Mouse (Mus musculus) CD4-positive, CD25-positive, alpha-beta regulatory T cell, adult 2 months (primary cell): ENCODE results near the gene Pecam1.
"Not testable (repeated sequence)": the region's sequence is repeated elsewhere in the genome, so short reads cannot be mapped to it uniquely, and the experiment has no call there.

Source experiments
- DNase-seq: peaks from one replicate; pipeline ENCODE4 v3.0.0-alpha.2; 2012; ENCODE audit warnings: low read depth, low spot score

Gene Pecam1

GRCm38 (mm10) chr11:106729656-106730055 lies 20.8 kb downstream of the Pecam1 start:
- DNase-seq: no peak

GRCm38 (mm10) chr11:106728402-106729366 lies 21.7 kb downstream of the Pecam1 start:
- DNase-seq: no peak

DNA sequence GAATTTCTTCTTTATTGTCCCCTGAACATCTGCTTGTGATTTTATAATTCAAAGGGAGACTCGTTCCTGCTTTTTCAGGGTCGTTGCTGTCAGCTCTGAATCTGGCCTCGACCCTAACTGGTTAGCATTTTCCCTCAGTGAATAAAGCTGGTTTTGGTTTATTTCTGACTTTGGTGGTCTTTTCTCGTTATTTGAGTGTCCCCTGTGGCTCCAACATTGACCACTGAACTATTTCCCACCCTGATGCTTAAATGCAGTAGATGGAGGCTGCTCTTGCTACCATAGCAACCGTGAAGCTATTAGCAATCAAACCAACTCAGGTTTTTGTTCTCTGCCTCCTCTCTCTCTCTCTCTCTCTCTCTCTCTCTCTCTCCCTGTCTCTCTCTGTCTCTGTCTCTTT lies 22.5 kb downstream of the Pecam1 start:
- DNase-seq: no peak

GRCm38 (mm10) chr11:106724916-106725235 lies 25.6 kb downstream of the Pecam1 start:
- not testable (repeated sequence) for DNase-seq

DNA sequence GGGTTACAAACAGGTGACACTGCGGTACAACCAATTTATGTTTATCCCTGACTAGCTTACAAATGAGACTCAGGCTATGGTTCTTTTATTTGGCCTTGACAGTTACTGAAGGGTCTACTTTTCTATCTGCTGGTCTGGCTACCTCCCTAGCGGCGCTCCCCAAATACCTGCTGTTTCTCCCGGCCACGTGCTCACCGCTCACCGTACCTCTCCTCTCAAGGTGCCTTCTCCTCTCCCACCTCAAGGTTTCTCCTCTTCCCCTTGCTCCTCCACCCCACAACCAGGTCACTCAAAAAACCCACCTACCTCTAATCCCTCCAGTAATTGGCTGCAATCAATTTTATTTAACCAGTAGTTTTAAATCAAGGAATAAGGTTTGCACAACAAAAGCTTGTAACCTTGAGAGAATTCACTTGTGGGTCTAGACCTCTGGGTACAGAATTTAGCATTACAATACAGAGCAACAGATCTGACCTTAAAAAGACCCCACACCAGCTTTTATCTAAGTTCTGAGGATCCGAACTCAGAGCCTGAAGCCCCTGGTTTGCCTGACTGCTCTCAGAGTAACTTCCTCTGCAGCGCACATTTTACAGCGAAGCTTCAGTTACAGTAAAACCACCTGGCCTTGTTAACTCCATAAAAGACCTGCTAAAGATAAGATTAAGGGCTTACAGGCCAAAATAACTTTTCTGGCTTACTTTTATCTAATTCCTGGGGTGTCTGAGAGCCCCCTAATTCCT lies 26.1 kb downstream of the Pecam1 start:
- DNase-seq: no peak

- no peak for DNase-seq
Observed at GRCm38 (mm10) chr11:106723611-106724125, 26.8 kb downstream of the Pecam1 start.

DNA sequence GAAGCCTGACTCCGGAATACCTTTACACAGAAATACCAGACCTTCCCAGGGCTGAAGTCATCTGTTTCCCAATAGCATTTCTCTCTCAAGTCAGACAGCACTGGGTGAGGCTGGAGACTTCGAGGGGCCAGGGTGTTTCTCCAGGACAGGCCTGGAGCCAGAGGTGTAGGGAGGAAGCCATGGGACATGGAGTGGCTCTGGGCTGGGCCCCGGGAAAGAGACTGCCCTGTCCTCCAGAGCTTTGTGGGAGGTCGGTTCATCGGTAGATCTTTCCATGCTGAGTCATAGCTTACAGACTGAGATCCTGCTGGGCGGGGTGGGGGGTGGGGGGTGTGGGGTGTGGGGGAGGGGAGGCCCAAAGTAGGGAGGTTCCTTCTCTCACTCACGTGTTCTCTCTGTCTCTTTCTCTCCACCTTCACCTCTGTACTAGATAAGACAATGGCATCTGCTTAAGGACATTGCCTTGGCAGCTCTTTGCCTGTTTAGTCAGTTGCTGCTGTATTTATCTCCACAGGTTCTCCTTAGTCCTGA lies 27.5 kb downstream of the Pecam1 start:
- no peak for DNase-seq

DNA sequence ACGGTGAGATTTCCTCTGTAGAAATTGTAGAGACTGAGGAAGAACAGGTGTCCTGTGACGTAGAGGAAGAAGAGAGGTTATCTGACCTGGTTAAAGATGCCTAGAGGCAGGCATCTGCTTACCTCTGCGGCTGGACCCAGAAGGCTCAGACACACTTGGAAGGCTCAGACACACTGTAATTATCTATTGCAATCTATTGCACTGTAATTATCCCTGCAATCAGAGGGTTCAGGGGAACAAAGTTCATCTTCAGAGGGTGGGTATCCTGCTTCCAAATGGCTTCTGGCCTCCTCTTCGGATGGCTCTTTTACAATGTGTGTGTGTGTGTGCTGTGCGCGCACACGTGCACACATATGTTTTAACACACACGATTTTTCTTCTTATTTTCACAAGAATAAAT lies 30.0 kb downstream of the Pecam1 start:
- no peak for DNase-seq

- DNase-seq: peak; percentile 34
Observed at GRCm38 (mm10) chr11:106716568-106716967, 33.9 kb downstream of the Pecam1 start.

DNA sequence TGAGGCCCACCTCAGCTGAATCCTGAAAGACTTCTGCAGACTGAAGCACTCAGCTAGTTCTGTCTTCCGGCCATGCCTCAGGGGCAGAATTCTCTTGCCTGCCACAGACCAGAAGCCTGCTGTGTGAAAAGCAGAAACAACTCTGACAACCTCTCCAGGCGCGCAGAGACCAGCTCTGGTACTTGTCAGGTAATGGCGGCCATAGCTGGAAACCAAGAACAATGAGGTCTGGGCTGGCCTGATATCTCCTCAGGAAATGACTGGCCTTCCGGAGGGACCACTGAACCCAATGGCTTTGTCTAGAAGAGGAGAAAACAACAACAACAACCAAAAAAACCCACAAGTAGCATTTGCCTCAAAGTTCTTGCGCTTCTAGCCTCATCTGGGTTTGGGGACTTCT lies 35.4 kb downstream of the Pecam1 start:
- no peak for DNase-seq

DNA sequence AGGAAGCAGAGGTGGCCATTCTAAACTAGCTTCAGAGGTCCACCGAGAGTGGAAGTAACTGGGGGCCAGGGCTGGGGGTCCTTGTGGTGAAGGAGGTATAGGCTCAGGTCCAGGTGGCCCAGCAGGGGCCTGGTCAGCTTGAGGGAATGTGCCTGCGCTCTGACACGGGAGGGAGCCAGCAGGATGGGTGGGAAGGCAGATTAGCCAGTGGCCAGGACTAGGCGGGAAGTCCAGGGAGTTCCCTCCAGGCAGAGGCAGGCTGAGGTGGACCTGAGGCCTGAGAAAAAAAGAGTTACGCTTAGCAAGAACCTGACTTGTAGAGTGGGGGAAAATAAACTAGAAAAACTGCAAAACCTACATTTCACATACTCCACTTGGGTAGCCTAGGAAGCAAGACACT lies 39.6 kb downstream of the Pecam1 start:
- DNase-seq: no peak

DNA sequence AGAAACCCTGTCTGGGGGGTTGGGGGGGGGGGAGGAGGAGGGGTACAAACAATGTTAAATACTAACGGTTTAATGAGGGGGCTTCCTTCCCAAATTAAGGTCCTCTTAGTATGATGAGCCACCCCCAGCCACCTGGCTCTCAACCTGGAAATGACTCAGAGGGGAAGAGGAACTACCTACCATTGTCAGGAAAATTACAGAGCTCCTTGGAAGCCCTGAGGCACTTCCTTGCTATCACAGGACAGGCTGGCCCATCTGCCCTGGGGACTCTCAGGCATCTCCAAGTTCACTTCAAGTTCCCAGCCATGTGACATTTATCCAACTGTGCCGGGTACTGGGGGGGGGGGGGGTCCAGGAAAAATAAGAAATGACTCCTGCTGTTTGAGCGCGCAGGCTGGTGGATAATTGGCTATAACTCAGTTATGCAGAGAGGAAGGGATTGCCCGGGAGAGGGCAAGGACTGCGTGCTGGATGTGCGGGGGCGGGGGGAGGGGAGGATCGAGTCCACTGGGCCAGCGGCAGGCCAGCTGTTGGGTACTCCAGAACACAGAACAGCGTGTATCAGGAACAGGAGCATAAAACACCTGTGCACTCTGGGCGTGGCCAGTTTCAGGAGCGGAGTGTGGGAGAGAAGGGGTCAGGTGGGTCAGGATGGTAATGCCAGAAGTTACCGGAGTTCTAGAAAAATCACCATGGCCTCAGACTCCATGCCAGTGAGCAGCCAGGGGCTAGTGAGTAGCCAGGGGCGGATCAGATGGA lies 41.0 kb downstream of the Pecam1 start:
- DNase-seq: no peak

GRCm38 (mm10) chr11:106707866-106708265 lies 42.6 kb downstream of the Pecam1 start:
- no peak for DNase-seq

DNA sequence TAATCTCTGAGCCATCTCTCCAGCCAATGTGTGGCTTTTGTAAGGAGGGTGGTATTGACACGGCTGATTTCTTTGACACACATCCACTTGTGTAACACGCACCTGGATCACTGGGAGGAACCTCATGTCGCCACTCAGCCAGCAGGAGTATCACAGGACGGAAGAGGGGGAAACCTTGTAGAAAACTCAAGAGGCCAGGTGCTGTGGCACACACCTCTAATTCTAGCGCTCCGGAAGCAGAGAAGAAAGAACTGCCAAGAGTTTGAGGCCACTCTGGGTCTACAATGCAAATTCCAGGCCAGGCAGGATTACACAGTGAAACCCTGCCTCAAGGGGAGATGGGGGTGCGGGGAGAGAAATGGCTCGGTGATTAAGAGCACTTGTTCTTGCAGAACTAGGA lies 43.3 kb downstream of the Pecam1 start:
- no peak for DNase-seq

DNA sequence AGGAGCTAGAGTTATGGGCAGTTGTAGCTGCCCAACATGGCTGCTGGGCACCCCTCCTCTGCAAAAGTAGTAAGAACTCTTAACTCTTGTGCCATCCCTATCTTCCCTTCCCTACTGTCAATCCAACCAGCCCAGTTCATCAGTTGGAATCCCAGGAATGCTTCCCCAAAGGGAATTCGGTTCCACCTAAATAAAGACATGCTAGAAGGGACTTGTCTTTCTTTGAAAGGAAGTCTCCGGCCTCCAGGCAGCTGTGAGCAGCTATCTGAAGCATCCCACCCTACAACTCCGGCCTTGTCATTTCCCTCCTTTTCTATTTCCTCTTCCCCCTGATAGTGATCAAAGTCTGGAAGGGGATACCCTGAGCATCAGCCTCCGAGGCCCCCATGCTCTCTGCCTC lies 44.2 kb downstream of the Pecam1 start:
- DNase-seq: no peak

GRCm38 (mm10) chr11:106704399-106705111 lies 45.9 kb downstream of the Pecam1 start:
- no peak for DNase-seq

GRCm38 (mm10) chr11:106703931-106704330 lies 46.5 kb downstream of the Pecam1 start:
- DNase-seq: no peak

- no peak for DNase-seq
Observed at GRCm38 (mm10) chr11:106702584-106702983, 47.8 kb downstream of the Pecam1 start.

- no peak for DNase-seq
Observed at GRCm38 (mm10) chr11:106701589-106701988, 48.8 kb downstream of the Pecam1 start.

- no peak for DNase-seq
Observed at GRCm38 (mm10) chr11:106699083-106699482, 51.3 kb downstream of the Pecam1 start.

DNA sequence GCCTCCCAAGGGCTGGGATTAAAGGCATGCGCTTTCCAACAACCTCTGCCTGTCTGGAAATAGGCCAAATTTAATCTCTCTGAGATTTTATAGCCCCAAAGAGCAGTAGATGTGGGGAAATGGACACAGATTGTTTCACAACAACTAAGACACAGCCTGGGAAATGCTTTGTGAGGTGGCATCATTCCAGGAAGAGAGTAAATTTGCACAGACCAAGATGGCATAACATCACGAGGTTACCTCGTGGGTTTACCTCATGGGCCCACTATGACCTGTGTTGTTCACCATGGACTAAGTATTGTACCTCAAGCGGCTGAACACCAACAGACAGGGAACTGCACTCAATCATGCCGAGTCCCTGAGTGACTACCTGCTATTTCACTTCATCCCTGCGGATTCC lies 52.1 kb downstream of the Pecam1 start:
- DNase-seq: no peak
